Mouse (Mus musculus) intestine, embryonic 15.5 days (tissue): ENCODE results near the gene Elovl1. TPM values are rescaled to one million over a fixed set of nuclear protein-coding genes. Genes with fewer than 3 reads are reported as not detected.

Experiments used
- polyA plus RNA-seq: library from polyadenylated mRNA; unstranded; fragments of >200 nt; fragmentation: Nextera tagmentation; extraction: Ambion mirVana; gene quantifications from 2 replicates; pipeline ENCODE4 v1.2.1, GENCODE M21; 2015

The Elovl1 gene
- polyA plus RNA-seq, 1 experiment from 2014 or later = 178 TPM

Other genes with a start within 250 kb of the Elovl1 start
- 24.7 and 25.2 TPM in 2 replicates for gene Kdm4a, start 248.1 kb upstream of the Elovl1 start, polyA plus RNA-seq
- gene Ptprf, start 136.7 kb upstream of the Elovl1 start, polyA plus RNA-seq = 57.7 and 62.4 TPM in 2 replicates
- gene Szt2, start 18.8 kb upstream of the Elovl1 start, polyA plus RNA-seq = 4.4 and 5.1 TPM in 2 replicates
- gene Med8, start 18.8 kb upstream of the Elovl1 start, polyA plus RNA-seq = 102 and 103 TPM in 2 replicates
- gene Cdc20, start 9.3 kb downstream of the Elovl1 start, polyA plus RNA-seq = 223 and 226 TPM in 2 replicates
- gene Mpl, start 29.4 kb downstream of the Elovl1 start, polyA plus RNA-seq = 0.30 and 0.31 TPM in 2 replicates
- 22.5 and 23.7 TPM in 2 replicates for gene Tie1, start 62.0 kb downstream of the Elovl1 start, polyA plus RNA-seq
- 73.5 and 80.3 TPM in 2 replicates for gene 2610528J11Rik, start 98.9 kb downstream of the Elovl1 start, polyA plus RNA-seq
- gene Tmem125, start 116.0 kb downstream of the Elovl1 start, polyA plus RNA-seq = 10.7 and 14.3 TPM in 2 replicates
- 0.55 and 0.58 TPM in 2 replicates for gene Cfap57, start 192.7 kb downstream of the Elovl1 start, polyA plus RNA-seq
- 125 and 144 TPM in 2 replicates for gene Ebna1bp2, start 192.7 kb downstream of the Elovl1 start, polyA plus RNA-seq
- not detected in 2 replicates for gene Olfr62, start 230.9 kb downstream of the Elovl1 start, polyA plus RNA-seq